Comparison of ENCODE assay signal across 8 mouse cellular contexts in the genomic region with DNA sequence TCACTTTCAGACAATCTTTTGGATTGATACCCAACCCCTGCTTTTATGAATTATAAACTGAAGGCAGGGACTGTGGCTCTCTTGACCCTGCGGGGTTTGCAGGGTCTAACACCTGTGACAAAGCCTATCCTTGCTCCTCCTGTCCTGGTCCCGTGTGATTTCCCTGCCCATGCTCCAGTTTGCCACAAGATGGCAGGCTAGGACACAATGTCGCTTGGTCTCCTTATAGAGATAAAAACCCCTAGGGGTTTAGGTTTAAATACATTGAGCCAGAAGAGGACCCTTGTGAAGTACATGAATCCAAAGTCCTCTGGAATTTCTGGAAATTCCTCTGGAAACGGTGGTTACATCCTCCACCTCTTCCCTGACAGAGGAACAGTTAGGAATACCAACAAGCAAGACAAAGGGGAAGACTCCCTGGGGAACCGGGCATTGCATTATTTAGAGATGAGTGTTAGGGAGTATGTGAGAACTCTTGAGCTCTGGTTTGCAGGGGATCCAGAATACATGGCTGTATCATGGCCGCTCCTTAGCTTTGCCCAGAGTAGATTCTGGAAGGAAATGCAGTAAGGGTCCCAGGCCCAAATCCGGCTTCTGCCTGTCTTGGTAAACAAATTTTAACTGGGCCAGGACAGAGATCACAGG. TPM values are rescaled to one million over a fixed set of nuclear protein-coding genes. Genes with fewer than 3 reads are reported as not detected.
A peak's percentile ranks its signal among the peaks of the same experiment; 100 is the strongest.
DNase-seq lines count a peak whose midpoint lies in the region; ATAC-seq and TF ChIP-seq lines count a peak whose summit lies in the region.
"Had no signal": no experiment of that assay in that cellular context is flagged by ENCODE, and none has a peak within 500 bp of the region (broad histone marks: within the 10 kb centered on the region; RNA-seq: fewer than 3 reads in every experiment).

No protein-coding gene starts in this region.

- DNase-seq in 416B (ENCODE audit: low read depth): peak; percentile 38
- peak; percentile 76 to 80 for DNase-seq in cerebellum, postnatal 14 days
- peak; percentile 54 to 71 for DNase-seq in frontal cortex, postnatal 36 days (ENCODE audit: low spot score in 2 of 2)
- DNase-seq in kidney, postnatal 36 days: peak; percentile 21 to 64
- DNase-seq in splenic B cell, adult 2 months (ENCODE audit: low read depth, low spot score): peak; percentile 12

- ATAC-seq in megakaryocyte-erythroid progenitor cell, adult 5-6 weeks (replicated peaks; ENCODE audit: low FRiP score, low TSS enrichment, poor library complexity, severe bottlenecking): 0 out of 2 replicates have a peak, but pooled peaks have one; percentile 77

- TF ChIP-seq CTCF in E14TG2a.4 (conservative IDR thresholded peaks at IDR 0.05; ENCODE audit: low read length): peak; percentile 79

- H3K36me3 ChIP-seq in E14TG2a.4 (ENCODE audit: insufficient read depth, low read length): 0 out of 2 replicates have a peak, but pooled peaks cover 6% of the 10 kb centered on the region
- H3K36me3 ChIP-seq in splenic B cell, adult 2 months (ENCODE audit: control insufficient read depth, insufficient read depth, low read length, poor library complexity, severe bottlenecking): no peaks in the 10 kb centered on the region
- H3K36me3 ChIP-seq: heart, embryonic 15.5 days had no signal

- no peak overlapping the region for H3K4me3 ChIP-seq in E14TG2a.4 (replicated peaks; ENCODE audit: low read length)
- H3K4me3 ChIP-seq: heart, embryonic 15.5 days had no signal

- H3K27me3 ChIP-seq in E14TG2a.4 (ENCODE audit: insufficient read depth, low read length): no peaks in the 10 kb centered on the region
- no peaks in the 10 kb centered on the region for H3K27me3 ChIP-seq in splenic B cell, adult 2 months (ENCODE audit: control insufficient read depth, insufficient read depth, low read length, poor library complexity, severe bottlenecking)
- H3K27me3 ChIP-seq: heart, embryonic 15.5 days had no signal

- H3K9me3 ChIP-seq in E14TG2a.4 (ENCODE audit: low read length): peaks cover 34% of the 10 kb centered on the region
- H3K9me3 ChIP-seq: heart, embryonic 15.5 days had no signal

- peaks cover 12% of the 10 kb centered on the region; the same call in 1 of the 2 replicates for H3K4me1 ChIP-seq in E14TG2a.4 (replicated peaks; ENCODE audit: low read depth, low read length)
- H3K4me1 ChIP-seq: heart, embryonic 15.5 days had no signal

RNA-seq across cellular contexts. Expression of gene Cavin4, which starts 28.6 kb away (rescaled TPM):
- not detected in 2 replicates for total RNA-seq in megakaryocyte-erythroid progenitor cell, adult 5-6 weeks (2014; fragmentation: Nextera tagmentation)
- not detected in 2 replicates for total RNA-seq in megakaryocyte-erythroid progenitor cell, adult 5-6 weeks (2017)

Comparison
In these comparisons a context has a peak if more than half of its experiments do, and no peak if none do; other contexts are left out.
1. DNase-seq: peak in every context shown above with its lines; median percentile 78 in cerebellum, postnatal 14 days; 62 in frontal cortex, postnatal 36 days; 42 in kidney, postnatal 36 days; 38 in 416B; 12 in splenic B cell, adult 2 months.